Comparison of ENCODE assay signal across 20 mouse cellular contexts in genomic region chr16:78573016-78573415, GRCm38 (mm10). TPM values are rescaled to one million over a fixed set of nuclear protein-coding genes. Genes with fewer than 3 reads are reported as not detected.
DNase-seq lines count a peak whose midpoint lies in the region; ATAC-seq lines count a peak whose summit lies in the region.
"Had no signal": no experiment of that assay in that cellular context is flagged by ENCODE, and none has a peak within 500 bp of the region (broad histone marks: within the 10 kb centered on the region; RNA-seq: fewer than 3 reads in every experiment).

No protein-coding gene starts in this region.

- no peaks in the 10 kb centered on the region for H3K9me3 ChIP-seq in heart, embryonic 10.5 days
- H3K9me3 ChIP-seq in midbrain, embryonic 14.5 days (ENCODE audit: control insufficient read depth, low read length), result no peaks in the 10 kb centered on the region
- no peaks in the 10 kb centered on the region for H3K9me3 ChIP-seq in midbrain, embryonic 16.5 days (replicated peaks; ENCODE audit: control insufficient read depth, low read length, poor library complexity, severe bottlenecking)
- H3K9me3 ChIP-seq: heart, embryonic 15.5 days; liver, embryonic 12.5 days had no signal

- no peak for ATAC-seq in midbrain, embryonic 14.5 days (ENCODE audit: low FRiP score, low TSS enrichment)
- ATAC-seq in midbrain, embryonic 16.5 days, result no peak
- ATAC-seq: inflammation-experienced regulatory T-cells, adult 6 months; liver, embryonic 12.5 days had no signal

- H3K4me2 ChIP-seq in midbrain, embryonic 14.5 days (ENCODE audit: low read length), result no peak overlapping the region
- no peak overlapping the region for H3K4me2 ChIP-seq in midbrain, embryonic 16.5 days (ENCODE audit: low read length)
- H3K4me2 ChIP-seq: heart, embryonic 15.5 days; liver, embryonic 12.5 days had no signal

- no peak overlapping the region for H3K9ac ChIP-seq in midbrain, embryonic 14.5 days (replicated peaks; ENCODE audit: low read length)
- H3K9ac ChIP-seq in midbrain, embryonic 16.5 days (ENCODE audit: low read depth, low read length), result no peak overlapping the region
- H3K9ac ChIP-seq: heart, embryonic 15.5 days; liver, embryonic 12.5 days had no signal

- no peak overlapping the region for H3K27ac ChIP-seq in heart, embryonic 10.5 days
- no peak overlapping the region for H3K27ac ChIP-seq in midbrain, embryonic 14.5 days (replicated peaks; ENCODE audit: low read depth, low read length)
- H3K27ac ChIP-seq in midbrain, embryonic 16.5 days (ENCODE audit: low read length), result no peak overlapping the region
- H3K27ac ChIP-seq: heart, adult 2 months; heart, embryonic 15.5 days; liver, embryonic 12.5 days had no signal

- intact Hi-C loops in heart, postnatal 14 days (cut with DNase I), result loop anchor here (10.0 kb wide), 1 partner anchor 118 kb away; no protein-coding TSS in a partner anchor

- H3K4me1 ChIP-seq in heart, embryonic 10.5 days, result peaks cover 12% of the 10 kb centered on the region; the same call in 1 of the 2 replicates
- peaks cover 23% of the 10 kb centered on the region for H3K4me1 ChIP-seq in midbrain, embryonic 14.5 days (ENCODE audit: control insufficient read depth, insufficient read depth, low read length)
- peaks cover 15% of the 10 kb centered on the region for H3K4me1 ChIP-seq in midbrain, embryonic 16.5 days (ENCODE audit: control insufficient read depth, insufficient read depth, low read length)

- 70% methylated on average over 4 of the region's 4 CpGs for WGBS in heart, embryonic 10.5 days
- WGBS in midbrain, embryonic 14.5 days, result 58% methylated on average over 4 of the region's 4 CpGs
- WGBS in midbrain, embryonic 16.5 days, result 36% methylated on average over 4 of the region's 4 CpGs

- no peaks in the 10 kb centered on the region; the same call in 1 of the 2 replicates for H3K36me3 ChIP-seq in heart, embryonic 10.5 days
- H3K36me3 ChIP-seq in midbrain, embryonic 14.5 days (ENCODE audit: control insufficient read depth, insufficient read depth, low read length), result peaks cover 6% of the 10 kb centered on the region; the same call in 1 of the 2 replicates
- H3K36me3 ChIP-seq in midbrain, embryonic 16.5 days (ENCODE audit: control insufficient read depth, insufficient read depth, low read length), result no peaks in the 10 kb centered on the region
- H3K36me3 ChIP-seq: heart, embryonic 15.5 days had no signal

- no peaks in the 10 kb centered on the region for H3K27me3 ChIP-seq in heart, embryonic 10.5 days (ENCODE audit: insufficient read depth, poor library complexity, severe bottlenecking)
- H3K27me3 ChIP-seq in midbrain, embryonic 14.5 days (ENCODE audit: control insufficient read depth, insufficient read depth, low read length), result no peaks in the 10 kb centered on the region
- no peaks in the 10 kb centered on the region for H3K27me3 ChIP-seq in midbrain, embryonic 16.5 days (ENCODE audit: control insufficient read depth, insufficient read depth, low read depth, low read length)
- H3K27me3 ChIP-seq: heart, embryonic 15.5 days; liver, embryonic 12.5 days had no signal

- no peak overlapping the region for H3K4me3 ChIP-seq in heart, embryonic 10.5 days
- no peak overlapping the region for H3K4me3 ChIP-seq in midbrain, embryonic 14.5 days (replicated peaks; ENCODE audit: low read depth, low read length)
- no peak overlapping the region for H3K4me3 ChIP-seq in midbrain, embryonic 16.5 days (ENCODE audit: low read depth, low read length)
- H3K4me3 ChIP-seq: erythroblast, embryonic 14.5 days; heart, adult 2 months; heart, embryonic 15.5 days; liver, embryonic 12.5 days had no signal

- peak; percentile 24 for DNase-seq in heart, embryonic 10.5 days (ENCODE audit: low spot score)
- no peak for DNase-seq in heart, postnatal 14 days
- DNase-seq in midbrain, embryonic 14.5 days, result peak; percentile 19
- peak; percentile 80 for DNase-seq in brain, adult 2 months (ENCODE audit: low read depth, low spot score)
- DNase-seq in natural killer cell, adult 2 months (ENCODE audit: low spot score in 2 of 2), result peak; percentile 11 to 29
- no peak for DNase-seq in adrenal gland, postnatal 10 days
- DNase-seq: adrenal gland, postnatal 14 days; cerebellum, adult 18-20 months; cerebellum, postnatal 25 days; gastrocnemius, postnatal 25 days; heart, adult 2 months; kidney, adult 2 months; kidney, postnatal 10 days; lung, adult 2 months; thymus, postnatal 14 days had no signal

RNA-seq across cellular contexts. Expression of gene D16Ertd472e, which starts 3.5 kb away (rescaled TPM):
- 9.1 and 13.6 TPM in 2 replicates for polyA plus RNA-seq in heart, embryonic 10.5 days (2016; fragmentation: Nextera tagmentation; extraction: Ambion mirVana)
- total RNA-seq in heart, postnatal 14 days (2021), result 1 to 10 TPM; 5.2 to 6.1 TPM
- polyA plus RNA-seq in midbrain, embryonic 14.5 days (2014; fragmentation: Nextera tagmentation; extraction: Ambion mirVana), result 6.2 and 8.1 TPM in 2 replicates
- 6.5 and 8.4 TPM in 2 replicates for polyA plus RNA-seq in midbrain, embryonic 16.5 days (2015; fragmentation: Nextera tagmentation; extraction: Ambion mirVana)
- 10 to 100 TPM; 15.3 to 25.3 TPM for total RNA-seq in adrenal gland, postnatal 10 days (2021)

Comparison
In these comparisons a context has a peak if more than half of its experiments do, and no peak if none do; other contexts are left out.
1. DNase-seq: peak in heart, embryonic 10.5 days (single experiment), midbrain, embryonic 14.5 days (single experiment), brain, adult 2 months (single experiment) and natural killer cell, adult 2 months (2 of 2); none in heart, postnatal 14 days (0 of 2) and adrenal gland, postnatal 10 days (single experiment).